Mouse (Mus musculus) layer of hippocampus, adult 18-20 months (tissue): Measurements from ENCODE around the gene Lce3e. TPM values are rescaled to one million over a fixed set of nuclear protein-coding genes. Genes with fewer than 3 reads are reported as not detected.
A peak's percentile ranks its signal among the peaks of the same experiment; 100 is the strongest.

Experiments used
- DNase-seq, 2 experiments: peaks; one replicate each; pipeline ENCODE4 v3.0.0; 2022; ENCODE audit warnings: low spot score in 2 of 2
- long read RNA-seq: library from polyadenylated mRNA; stranded (forward); transcript quantifications from one replicate; pipeline ENCODE4 v2.0.0, GENCODE M21; 2021
- total RNA-seq, 2 experiments: library from RNA; stranded (reverse); gene quantifications; 2 replicates each; pipeline ENCODE4 v1.2.3; 2021

Lce3e gene
- not detected for total RNA-seq
- long read RNA-seq, result 0 reads

DNA sequence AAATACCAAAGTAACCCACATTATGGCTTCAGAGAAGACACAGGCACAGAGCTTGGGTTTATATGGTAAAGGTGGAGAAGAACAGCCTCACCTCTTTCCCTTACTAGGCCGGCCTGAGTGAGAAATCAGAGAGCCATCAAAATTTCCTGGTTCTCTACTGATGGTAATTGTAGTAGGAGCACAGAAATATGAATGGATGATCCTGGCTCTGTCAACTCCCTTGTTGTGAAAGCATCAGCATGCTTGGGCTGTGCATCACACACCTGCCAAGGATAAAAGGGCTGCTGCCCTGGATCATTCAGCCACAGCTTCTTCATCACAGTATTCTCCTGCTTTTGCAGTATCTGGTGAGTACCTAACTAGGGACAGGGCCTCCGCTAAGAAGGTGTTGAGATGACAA lies at the start of gene Lce3e:
TSS of gene Lce3e (plus strand) at position 301 of the 400 bp plus-strand sequence.
- no peak for DNase-seq

DNA sequence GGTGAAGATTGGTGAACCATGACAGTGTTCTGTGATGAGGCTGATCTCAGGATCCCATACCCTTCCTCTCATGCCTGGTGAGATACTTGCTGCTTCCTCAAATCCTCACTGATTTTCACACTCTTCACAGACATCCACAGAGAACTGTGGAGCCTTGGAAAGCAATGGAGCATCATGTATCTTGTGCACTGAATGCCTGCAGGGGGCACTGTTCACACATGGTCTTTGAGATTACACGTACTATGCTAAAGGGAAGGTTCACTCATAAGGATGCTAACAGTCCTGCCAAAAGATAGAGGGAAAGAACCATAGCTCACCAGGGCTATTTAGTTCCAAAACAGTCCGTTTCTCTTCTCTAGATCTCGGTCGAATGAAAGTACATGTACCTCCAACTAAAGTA lies 46.5 kb upstream of the Lce3e start:
- peak; percentile 15 to 63 for DNase-seq

DNA sequence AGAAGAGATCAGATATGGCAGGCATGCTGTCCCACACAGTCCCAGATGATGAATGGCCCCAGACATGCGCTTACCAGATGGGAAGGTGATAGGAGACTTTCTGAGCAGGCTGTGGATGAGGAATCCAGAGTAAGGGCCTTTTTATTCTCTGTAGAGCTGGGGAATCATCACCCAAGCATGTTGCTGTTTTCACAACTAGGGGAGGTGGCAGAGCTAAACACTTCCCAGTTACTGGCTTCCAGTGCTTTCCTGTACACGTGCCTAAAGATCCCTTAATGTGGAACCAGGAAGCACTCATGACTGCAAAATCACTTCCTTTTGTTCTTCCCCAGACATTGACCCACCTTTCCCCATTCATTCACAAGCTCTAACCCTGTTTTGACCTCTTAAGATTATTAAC lies 40.7 kb upstream of the Lce3e start, which contains the start of gene Lce3a:
TSS of gene Lce3a (minus strand) at position 101 of the 400 bp plus-strand sequence.
- DNase-seq, result no peak

DNA sequence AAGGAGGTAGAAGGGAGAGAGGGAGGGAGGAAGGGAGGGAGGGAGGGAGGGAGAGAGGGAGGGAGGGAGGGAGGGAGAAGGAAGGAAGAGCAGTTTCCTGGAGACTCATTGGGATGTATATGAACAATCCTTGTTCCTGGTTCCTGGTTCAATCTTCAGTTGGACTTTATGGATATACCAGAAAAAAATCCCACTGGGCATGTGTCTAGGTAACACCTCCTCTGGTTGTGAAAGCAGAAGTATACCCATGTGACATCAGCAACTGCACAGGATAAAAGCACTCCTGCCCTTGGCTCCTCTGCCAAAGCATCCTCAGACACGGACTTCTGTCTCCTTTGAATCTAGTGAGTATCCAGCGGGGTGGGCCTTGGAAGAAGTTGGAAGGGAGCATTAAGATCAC lies 34.2 kb upstream of the Lce3e start, which contains the start of gene Lce3b:
TSS of gene Lce3b (plus strand) at position 301 of the 400 bp plus-strand sequence.
- no peak for DNase-seq

DNA sequence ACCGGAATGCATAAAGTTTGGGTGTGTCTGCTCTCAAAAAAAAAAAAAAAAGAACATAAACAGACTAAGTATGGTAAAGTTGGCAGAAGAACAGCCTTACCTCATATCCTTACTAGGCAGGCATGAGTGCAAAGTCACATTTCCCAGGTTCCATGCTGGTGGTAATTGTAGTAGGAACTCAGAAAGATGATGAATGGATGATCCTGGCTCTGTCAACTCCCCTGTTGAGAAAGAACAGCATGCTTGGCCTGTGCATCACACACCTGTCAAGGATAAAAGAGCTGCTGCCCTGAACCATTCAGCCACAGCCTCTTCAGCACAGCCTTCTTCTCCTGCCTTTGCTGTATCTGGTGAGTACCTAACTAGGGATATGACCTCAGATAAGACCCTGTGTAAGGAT lies 22.7 kb upstream of the Lce3e start, which contains the start of gene Lce3c:
TSS of gene Lce3c (plus strand) at position 301 of the 400 bp plus-strand sequence.
- no peak for DNase-seq

DNA sequence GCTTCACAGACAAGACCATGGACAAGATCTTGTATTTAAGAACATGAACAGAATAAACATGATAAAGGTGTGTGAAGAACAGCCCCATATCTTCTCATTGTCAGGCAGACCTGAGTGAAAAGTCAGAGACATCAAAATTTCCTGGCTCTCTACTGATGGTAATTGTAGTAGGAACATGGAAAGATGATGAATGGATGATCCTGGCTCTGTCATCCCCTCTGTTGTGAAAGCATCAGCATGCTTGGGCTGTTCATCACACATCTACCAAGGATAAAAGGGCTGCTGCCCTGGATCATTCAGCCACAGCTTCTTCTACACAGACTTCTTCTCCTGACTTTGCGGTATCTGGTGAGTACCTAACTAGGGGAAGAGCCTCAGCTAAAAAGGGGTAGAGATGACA lies 9.8 kb upstream of the Lce3e start, which contains the start of gene Lce3d:
TSS of gene Lce3d (plus strand) at position 301 of the 400 bp plus-strand sequence.
- DNase-seq, result no peak

DNA sequence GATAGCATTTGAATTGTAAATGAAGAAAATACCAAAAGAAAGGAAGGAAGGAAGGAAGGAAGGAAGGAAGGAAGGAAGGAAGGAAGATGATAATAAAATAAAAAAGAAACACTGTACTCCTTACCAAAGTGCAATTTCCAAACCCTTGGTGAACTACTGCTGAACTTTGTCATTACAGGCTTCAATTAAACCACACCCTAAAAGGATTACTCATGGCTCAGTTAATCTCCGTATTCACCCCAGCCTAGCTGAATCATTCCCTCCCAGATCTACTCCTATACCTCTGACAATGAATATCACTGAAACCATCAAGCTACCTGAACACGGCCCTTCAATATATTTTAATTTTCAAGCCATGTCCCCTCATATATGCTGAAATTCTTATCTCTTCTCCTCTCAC lies 11.6 kb downstream of the Lce3e start:
- no peak for DNase-seq

DNA sequence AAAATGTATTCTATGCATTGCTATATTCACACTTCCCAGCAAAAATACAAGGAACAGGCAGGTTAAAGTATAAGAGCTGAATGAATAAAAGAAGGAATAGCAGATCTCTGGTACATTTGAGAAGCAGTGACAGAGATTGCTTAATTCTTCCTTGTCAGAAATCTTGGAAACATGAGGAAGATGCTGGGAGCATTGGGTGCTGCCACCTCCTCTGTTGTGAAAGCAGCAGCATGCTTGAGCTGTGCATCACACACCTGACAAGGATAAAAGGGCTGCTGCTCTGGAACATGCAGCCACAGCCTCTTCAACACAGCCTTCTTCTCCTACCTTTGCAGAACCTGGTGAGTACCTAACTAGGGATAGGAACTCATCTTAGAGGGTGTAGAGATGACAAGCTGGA lies 25.1 kb downstream of the Lce3e start, which contains the start of gene Lce3f:
TSS of gene Lce3f (plus strand) at position 301 of the 400 bp plus-strand sequence.
- no peak for DNase-seq

DNA sequence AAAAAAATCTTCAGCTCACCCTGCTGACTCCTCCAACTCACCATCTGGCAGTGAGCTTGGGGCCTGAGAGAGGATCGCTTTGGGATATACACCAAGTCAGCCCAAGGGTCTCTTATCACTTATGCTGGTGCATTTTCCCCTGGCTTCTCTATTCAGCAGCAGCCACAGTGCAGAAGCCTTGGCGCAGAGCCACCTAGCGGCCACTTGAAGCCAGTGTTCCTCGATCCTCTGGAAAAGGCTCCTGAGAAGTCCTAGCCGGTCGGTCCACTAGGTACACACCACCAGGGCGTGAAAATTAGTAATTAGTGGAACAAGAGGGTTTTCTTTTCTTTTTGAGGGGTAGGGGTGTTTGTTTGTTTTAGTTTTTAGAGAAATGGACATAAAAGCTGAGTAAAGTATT lies 31.8 kb downstream of the Lce3e start:
- DNase-seq, result peak; percentile 21 to 82

DNA sequence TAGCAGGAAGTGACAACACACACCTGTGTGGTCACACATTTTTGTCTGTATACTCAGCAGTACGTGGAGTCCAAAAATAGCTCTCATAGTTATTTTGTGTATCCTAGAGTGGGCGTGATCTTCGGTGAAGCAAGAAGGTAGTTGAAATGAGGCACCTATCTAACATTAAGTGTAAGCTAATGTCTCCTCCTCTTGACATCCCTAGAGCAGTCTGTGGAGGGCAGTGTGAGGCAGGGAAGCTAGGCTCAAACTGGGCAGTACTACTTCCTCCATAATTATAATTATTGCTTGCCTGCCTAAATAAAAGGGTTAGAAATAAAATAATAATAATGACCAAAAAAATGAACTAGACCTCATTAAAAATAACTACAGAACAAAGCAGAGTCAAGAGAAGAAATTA lies 33.8 kb downstream of the Lce3e start:
- DNase-seq, result no peak

DNA sequence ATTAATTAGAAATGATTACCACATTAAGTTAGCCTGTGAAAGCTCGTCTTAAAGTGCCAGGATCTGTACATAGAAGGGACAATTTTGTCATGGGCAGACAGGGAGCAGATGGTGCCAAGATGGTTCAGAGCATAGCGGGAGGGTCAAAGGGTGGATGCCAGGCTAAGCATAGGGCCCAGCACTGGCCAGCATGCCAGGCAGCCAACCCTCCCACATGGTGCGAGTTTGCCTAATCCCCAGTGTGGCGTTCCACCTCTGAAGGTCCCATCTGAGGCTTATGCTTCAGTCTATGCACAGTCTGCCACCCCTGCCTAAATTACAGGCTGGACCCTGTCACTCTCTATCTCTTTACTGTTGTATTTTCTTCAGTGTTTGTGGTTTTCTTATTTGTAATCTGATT lies 36.0 kb downstream of the Lce3e start:
- DNase-seq, result no peak

DNA sequence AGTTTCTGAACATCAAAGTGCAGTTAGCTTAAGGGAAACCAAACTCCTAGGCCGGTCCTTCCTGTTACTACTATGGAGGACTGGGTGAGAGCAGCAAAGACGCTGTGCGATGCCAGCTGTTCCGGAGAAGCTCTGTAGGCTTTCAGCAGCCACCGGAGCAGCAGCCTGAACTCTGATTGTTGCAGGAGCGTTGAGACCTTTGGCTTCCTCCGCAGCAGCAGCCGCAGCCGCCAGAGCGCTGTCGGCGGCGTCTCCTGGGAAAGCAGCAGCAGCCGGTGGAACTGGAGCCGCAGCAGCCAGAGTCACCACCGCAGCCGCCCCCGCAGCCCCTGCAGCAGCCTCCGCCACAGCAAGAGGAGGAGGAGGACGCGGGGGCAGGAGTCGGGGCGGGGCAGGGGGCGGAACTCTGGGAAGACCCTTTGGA lies 47.5 kb downstream of the Lce3e start:
- peak; percentile 16 to 35 for DNase-seq

DNA sequence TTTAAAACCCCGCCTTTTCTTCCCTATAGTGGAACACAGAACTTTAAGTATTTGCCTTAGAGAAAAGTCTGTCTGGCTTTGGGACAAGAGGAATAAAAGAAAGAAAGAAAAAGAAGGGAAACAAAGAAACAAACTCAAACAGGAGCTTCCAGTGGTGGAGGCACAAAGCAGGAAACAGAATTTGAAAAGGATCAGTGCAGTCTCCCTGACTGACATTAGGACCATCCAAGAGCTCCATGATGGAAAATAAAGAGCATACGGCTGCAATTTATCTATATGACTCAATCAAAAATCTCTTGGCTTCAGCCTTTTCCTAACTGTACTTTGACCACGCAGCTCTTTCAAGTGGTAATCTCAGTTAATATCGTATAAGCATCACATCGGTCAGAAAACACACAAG lies 48.0 kb downstream of the Lce3e start:
- DNase-seq, result no peak

DNA sequence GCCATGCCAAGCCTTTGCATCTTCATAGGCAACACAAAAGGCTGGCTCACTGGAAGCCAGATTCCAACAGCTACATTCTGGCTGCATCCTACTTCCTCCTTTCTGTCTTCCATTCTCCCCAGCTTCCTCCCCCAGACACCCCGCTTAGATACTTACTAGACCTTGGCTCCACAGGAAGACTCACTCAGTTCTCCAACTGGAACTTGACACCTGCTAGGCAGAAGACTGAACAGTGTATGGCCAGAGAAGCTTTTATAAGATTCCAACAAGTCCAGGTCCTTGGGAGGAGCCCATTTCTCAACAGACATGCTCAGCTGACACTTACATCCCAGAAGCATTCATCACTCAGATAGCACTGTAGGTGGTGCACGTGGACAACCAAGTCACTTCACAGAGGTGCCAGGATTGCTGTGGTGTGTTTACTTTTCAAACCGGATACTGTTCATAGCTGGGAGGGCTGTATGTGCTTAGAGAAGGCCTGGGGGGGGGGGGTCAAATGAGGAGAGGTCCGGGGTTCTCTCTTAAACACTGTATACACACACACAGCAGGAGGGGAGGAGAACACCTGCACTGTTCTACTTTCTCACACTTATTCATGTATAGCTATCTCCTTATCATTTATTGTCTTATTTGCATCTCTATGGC lies 48.7 kb downstream of the Lce3e start, which contains the start of gene Crct1:
TSS of gene Crct1 (minus strand) at position 228 of the 645 bp plus-strand sequence.
- no peak for DNase-seq

Other genes with a start within 250 kb of the Lce3e start
- not detected for gene Lce1f, start 246.7 kb upstream of the Lce3e start, total RNA-seq
- not detected for gene Gm38119, start 228.0 kb upstream of the Lce3e start, total RNA-seq
- not detected for gene Lce1g, start 214.7 kb upstream of the Lce3e start, total RNA-seq
- not detected for gene Lce1h, start 202.0 kb upstream of the Lce3e start, total RNA-seq
- not detected for gene Lce1i, start 188.2 kb upstream of the Lce3e start, total RNA-seq
- not detected for gene Lce1j, start 176.5 kb upstream of the Lce3e start, total RNA-seq
- not detected for gene Lce1k, start 159.2 kb upstream of the Lce3e start, total RNA-seq
- gene Kprp, start 139.8 kb upstream of the Lce3e start, total RNA-seq, result not detected
- not detected for gene Lce1l, start 115.8 kb upstream of the Lce3e start, total RNA-seq
- gene 2310050C09Rik, start 96.8 kb upstream of the Lce3e start, total RNA-seq, result not detected
- gene Lce3a, start 40.8 kb upstream of the Lce3e start, total RNA-seq, result not detected
- not detected for gene Lce3b, start 34.1 kb upstream of the Lce3e start, total RNA-seq
- gene Lce3c, start 22.6 kb upstream of the Lce3e start, total RNA-seq, result not detected
- gene Lce3d, start 9.7 kb upstream of the Lce3e start, total RNA-seq, result not detected
- not detected for gene Lce3f, start 25.2 kb downstream of the Lce3e start, total RNA-seq
- not detected for gene Crct1, start 48.6 kb downstream of the Lce3e start, total RNA-seq
- gene Lce1m, start 52.0 kb downstream of the Lce3e start, total RNA-seq, result not detected
- gene Gm4858, start 101.8 kb downstream of the Lce3e start, total RNA-seq, result not detected
- not detected for gene Crnn, start 177.7 kb downstream of the Lce3e start, total RNA-seq
- gene Flg2, start 230.2 kb downstream of the Lce3e start, total RNA-seq, result not detected